Mouse (Mus musculus): ENCODE measurements around the gene Mxra7.
"Not testable (repeated sequence)": the region's sequence is repeated elsewhere in the genome, so short reads cannot be mapped to it uniquely, and the experiment has no call there.

The Mxra7 gene

DNA sequence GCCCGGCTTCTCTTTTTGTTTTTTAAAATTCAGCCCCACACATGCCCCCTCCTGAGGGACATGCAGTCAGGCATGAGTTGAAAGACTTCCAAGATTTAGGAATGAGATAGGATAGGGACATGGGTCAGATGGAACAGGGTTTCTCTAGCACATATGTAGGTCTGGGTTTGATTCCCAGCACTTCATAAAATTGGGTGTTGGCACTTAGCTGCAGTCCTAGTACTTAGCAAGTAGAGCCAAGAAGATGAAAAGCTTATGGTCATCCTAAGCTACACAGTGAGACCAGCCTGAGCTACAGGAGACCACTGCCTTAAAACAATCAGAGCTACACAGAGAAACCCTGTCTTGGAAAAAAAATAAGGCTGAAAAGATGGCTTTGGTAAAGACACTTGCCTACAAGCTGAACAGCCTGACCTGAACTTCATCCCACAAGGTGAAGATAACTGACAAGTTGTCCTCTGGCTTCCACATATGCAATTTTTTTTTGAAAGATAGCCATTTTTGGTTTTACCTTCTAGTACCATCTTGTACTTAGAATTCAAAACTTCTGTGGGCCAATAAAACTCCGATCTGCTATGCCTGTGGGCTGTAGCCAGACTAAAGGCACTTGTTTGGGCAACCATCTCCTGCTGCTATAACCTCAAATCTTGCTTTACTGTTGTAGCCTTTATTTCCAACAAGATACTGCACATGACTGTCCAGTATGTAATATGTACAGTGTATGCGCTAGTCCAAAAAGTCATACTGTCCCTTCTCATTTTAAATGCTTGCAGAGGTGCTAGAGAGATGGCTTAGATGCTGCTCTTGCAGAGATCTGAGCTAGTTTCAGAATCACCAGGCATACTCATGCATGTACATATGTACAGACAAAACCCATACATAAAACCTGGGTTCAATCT is 19.6 kb upstream of the Mxra7 start:
- DNase-seq (ENCODE audit: low read depth, low spot score) = no peak

DNA sequence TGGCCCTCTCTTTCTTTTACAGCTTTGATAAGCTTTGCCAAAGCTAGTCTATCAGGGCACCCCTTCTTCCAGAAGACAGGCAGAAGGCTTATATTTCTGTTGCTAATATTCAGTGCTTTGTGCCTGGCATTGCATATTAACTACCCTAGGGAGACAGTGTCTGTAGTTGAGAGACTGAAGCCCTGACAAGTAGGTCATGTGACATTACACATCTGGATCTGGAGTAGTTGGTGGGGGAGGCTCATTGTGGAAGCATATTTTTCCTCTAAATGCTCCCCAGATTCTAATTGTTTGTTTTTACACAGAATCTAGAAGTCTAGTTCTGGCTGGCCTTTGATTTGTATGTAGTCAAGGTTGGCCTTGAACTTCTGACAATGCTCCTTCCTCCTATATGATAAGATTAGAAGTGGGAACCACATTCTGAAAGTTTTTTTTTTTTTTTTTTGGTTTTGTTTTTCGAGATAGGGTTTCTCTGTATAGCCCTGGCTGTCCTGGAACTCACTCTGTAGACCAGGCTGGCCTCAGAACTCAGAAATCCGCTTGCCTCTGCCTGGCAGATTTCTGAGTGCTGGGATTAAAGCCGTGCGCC is 18.8 kb upstream of the Mxra7 start:
- no peak for DNase-seq (ENCODE audit: low read depth, low spot score)

DNA sequence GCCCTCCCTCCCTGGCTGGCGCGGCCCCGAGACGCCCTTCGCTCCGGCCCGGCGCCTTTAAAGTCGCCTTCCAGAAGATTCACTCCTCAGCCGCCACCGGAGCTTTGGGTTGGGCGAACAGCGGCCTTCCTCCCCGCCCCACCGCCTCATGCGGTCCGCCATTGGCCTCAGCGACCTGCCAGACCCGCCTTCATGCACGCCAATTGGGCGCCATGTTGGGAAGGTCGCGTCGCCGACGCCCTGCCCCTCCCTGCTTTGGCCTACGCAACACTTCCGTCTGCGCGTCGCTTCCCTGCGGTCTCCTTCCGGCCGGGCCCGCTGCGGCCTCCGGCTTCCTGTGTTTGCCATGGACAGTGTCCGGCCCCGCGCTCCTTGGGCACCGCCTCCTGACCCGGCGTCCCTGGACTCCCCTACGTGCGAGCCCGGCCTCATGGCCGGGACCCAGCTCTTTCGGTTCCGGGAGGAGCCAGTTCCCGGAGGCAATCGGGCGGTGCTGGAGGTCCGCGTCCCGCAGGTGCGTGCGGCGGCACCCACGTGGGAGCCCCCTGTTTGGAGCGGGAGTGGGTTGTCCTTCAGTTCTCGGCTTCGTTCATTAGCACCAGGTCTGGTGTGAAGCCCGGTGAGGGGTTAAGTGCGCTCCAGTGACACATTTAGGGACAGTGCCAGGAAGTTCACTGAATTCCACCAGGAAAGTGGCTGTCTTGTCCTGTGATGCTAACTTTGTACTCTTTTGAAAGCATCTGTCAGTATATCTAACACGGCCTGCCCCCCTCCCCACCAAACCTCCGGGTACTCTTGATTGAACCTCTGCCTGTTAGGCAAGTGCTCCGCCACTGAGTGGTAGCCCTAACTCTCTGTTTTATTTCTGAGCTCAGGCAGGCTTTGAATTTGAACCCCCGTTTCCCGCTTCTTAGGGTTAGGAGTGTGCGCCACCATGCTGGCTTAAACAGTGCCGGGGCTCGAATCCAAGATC is 15.7 kb upstream of the Mxra7 start, which contains the start of the genes Mettl23 and Jmjd6:
Gene Mettl23 (plus strand): TSS at position 18 of the 973 bp plus-strand sequence.
Gene Jmjd6 (minus strand): TSS at position 189 of the 973 bp plus-strand sequence.
- DNase-seq (ENCODE audit: low read depth, low spot score) = peak; percentile 97

DNA sequence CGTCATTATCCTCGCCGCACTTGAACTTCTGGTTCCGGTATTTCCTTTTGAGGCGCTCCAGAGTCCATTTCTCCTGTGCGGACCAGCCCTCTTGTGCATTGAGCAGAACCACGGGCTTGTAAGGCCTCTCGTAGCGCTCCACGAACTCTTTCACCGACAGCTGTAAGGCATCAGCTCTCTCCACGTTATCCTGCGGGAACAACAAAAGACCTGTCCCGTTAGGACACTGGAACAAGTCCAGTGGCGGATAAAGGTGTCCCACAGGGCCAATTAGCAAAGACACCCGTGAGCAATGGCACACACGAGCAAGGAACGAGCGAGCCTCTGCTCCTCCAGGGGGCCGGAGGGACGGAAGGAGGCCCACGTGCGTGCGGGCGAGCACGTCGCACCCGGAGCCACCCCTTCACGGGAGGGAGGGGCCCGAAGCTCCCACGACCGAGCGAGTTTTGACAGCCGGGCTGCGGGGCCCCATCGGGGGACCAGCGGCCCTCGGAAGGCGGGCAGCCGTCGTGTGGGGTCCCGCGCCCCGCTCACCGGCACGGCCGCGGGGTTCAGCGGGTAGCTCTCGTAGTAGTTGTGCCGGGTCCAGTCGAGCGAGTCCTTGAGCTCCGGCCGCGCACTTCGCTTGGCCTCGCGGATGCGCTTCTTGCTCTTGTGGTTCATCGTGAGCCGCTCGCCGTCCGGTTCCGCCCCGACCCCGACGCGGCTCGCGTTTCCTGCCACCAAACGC is 14.8 kb upstream of the Mxra7 start:
- DNase-seq (ENCODE audit: low read depth, low spot score) = peak; percentile 61

DNA sequence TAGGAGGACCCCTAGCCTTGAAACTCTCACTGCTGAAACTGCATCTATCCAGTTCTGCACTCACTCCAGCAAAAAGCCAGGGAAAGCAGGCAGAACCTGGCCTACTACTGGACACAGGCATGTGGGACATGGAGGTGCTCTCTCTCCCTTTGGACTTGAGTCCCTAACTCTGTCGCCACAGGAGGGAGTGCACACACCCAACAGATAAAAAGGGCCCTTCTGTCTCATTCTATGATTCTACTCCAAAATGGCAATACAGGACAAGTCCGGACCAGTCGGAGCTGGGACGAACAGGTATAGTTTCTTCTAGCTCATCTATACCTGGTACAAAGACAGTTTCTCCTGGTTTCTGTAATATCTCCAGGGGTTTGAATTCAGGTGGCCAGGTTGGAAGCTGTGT is 12.9 kb upstream of the Mxra7 start:
- DNase-seq (ENCODE audit: low read depth, low spot score) = no peak

DNA sequence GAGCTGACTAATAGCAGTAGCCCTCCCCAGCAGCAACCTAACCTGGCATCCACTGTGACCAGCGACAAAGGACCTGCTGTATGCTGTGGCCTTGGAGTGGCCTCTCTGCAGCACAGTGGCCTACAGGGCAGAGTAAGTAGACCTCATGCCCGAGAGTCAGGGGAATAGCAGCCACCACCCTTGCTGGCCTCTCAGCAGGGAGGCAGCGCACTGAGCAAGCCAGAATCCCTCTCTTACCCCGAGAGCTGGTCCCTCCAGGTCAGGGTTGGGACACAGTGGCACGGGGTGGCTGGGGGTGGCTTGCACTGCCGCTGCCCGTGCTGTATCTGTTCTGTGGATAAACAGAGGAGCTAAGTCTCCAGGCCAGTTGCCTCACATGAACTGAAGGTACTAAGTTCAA is 11.8 kb upstream of the Mxra7 start:
- no peak for DNase-seq (ENCODE audit: low read depth, low spot score)

DNA sequence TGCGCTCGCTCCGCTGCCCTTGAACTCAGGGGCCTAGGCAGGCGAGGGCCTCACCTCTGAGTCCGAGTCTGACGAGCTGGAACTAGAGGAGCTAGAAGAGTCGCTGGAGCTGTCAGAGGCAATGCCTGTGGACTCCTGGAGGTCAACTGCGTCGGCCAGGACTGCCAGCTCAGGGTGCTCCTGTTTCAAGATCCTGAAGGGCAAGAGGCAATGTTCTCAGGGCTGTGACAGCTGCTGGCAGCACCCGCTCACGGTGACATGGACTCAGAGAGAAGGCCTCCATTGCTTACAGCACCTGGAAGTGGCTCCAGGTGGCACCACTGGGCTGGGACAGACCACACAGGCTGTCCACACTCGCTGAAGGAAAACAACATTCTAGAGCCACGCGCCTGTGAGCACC is 11.1 kb upstream of the Mxra7 start:
- DNase-seq (ENCODE audit: low read depth, low spot score) = no peak

DNA sequence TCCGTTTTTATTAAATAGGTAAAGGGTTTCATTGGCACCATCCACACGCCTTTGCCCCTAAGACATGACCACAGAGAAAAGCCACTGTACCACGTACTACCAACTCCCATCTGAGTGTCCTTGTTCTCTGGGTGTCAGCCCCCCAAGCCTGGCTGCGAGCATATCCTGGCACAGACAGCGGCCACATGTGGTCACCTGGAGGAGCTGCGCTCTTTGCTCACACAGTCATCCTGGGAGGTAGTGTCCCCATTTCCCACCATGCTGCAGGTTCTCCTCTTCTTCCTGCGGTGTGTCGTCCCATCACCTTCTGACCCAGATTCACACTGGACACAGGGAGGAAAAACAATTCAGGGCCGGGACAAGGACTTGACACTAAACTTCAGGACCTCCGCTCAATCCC is 9.6 kb upstream of the Mxra7 start:
- DNase-seq (ENCODE audit: low read depth, low spot score) = no peak

DNA sequence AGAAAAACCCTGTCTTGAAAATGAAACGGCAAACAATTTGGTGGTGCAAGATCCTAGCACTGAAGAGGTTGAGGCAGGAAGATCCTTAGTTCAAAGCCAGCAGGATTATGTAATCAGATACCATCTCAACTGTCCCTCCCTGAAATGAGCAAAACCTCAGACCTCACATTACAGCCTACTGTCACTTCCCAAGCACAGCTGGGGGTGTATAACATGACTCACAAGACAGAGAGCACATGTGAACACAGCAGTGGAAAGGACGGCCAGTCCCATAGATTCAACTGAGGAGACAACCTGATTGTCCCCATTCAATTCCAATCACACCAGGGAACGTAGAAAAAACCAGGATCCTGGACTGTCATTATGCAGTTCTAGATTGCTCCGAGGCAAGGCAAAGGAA is 8.4 kb upstream of the Mxra7 start:
- DNase-seq (ENCODE audit: low read depth, low spot score) = peak; percentile 59

DNA sequence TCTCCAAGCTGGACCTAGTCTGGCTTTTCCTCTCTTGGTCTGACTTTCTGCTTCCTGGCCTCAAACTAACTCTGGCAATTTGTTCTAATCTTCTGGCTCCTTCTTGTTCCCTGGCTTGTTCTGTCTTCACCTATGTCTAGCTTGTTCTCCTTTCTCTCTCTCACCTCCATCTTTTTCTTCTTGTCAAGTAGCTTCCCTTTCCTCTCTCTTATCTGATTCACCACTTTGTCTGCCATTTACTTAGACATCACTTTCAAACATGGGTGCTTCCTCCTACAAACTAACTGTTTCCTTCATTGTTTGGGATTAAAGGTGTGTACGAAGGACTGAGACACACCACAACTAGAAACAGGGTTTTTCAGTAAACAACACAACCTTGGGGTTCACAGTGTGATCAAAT is 7.1 kb upstream of the Mxra7 start:
- DNase-seq (ENCODE audit: low read depth, low spot score) = no peak

DNA sequence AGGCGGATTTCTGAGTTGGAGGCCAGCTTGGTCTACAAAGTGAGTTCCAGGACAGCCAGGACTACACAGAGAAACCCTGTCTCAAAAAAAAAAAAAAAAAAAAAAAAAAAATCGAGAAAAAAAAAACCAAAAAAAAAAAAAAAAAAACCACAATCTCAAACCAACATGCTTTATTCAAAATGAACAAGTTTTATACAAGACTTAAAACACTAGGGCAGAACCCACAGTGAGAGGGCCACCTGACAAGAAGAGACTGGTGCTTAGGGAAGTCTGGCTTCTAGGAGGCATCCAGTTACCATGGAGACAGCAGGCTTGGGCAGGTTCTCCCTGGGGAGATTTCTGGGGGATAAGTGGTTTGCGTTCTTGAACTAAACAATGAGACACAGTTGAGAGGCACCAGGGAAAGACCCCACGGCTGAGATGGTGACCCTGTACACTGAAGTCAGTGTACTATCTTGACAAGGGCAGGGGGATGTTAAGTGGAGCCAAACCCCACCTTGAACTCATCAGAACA is 4.4 kb upstream of the Mxra7 start:
- DNase-seq (ENCODE audit: low read depth, low spot score) = no peak

DNA sequence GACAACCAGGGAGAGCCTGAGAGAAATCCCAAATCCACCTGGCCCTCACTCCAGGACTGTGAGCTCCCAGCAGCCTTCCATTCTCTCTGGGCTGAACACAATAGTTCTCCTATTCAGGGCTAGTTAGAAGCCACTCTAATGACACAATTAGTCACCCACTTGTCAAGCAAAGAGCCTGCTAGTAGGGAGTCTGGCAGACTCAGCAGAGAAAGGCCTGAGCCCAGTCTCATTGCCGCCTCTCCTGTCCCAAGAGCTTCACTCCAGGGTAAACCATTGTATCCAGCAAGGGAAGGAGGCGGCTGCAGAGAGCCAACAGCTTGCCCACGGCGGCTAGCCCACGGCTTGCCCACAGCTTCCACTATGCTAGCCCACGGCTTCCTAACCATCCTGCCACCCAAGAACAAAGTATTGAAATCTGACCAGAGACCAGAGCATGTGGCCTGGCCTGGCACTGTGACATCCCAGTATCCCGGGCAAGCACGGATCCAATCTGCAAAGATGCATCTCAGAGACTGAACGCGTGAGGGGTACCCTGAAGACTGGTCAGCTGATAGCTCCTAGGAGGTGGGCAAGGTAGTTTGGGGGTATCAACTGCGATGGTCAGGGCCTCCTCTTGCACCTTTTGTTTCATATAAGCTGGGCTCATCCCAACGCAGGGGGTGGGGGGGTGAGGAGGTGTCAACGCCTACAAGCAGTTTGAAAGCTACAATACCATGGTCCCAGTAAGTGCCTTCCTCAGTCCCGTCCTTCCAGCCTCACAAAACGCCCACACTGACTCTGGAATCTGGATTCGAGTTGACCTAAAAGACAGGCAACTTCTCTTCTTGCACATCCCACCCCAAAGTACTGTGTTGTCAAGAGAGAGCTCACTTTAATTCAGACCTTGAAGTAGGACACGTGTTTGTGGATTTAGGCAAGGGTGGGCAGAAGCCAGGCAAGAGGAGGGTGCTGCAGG is 1.0 kb downstream of the Mxra7 start:
- peak; percentile 45 for DNase-seq (ENCODE audit: low read depth, low spot score)

DNA sequence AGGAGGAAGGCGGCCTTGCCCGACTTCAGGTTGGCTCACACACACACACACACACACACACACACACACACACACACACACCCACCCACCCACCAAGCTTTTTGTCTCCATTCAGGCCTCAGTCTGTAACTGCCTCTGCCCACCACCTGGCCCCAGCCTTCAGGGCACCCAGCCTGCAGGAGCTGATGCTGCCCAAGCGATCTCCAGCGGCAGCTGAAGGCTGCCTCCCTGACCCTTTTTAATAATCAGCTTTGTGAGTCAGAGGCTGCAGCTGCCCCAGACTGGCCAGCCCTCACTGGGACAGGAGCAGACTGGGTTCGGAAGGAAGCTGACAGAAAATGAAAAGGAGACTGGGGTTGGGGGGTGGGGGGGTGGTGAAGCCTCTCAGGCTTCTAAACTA is 2.6 kb downstream of the Mxra7 start:
- DNase-seq (ENCODE audit: low read depth, low spot score) = peak; percentile 66

DNA sequence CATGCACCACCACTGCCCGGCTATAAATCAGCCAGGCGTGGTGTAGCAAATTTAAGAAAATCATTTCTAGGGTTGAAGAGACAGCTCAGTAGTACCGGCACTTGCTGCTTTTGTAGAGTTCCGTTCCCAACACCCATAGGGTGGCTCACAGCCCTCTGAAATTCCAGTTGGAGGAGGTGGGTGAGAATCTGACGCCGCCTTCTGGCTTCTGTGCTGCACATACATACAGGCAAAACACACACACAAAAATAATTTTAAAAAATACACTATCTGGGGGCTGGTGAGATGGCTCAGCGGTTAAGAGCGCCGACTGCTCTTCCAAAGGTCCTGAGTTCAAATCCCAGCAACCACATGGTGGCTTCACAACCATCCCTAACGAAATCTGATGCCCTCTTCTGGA is 4.0 kb downstream of the Mxra7 start:
- DNase-seq (ENCODE audit: low read depth, low spot score) = not testable (repeated sequence)

DNA sequence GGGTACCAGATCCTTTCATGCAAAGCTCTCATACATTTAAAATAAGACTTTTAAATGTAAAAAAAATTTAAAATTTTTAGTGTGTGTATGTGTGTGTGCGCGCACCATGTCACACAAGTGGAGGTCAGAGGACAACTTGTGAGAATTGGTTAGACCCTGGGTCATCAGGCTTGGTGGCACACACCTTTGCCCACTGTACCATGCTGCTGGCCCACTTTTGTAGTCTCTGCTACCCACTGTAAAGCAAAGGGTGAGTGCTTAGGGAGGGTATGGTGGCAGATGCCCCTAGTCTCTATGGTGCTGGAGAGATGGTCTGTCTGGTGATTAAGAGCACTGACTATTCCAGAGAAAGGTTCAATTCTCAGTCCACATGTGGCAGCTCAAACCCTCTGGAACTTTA is 4.6 kb downstream of the Mxra7 start:
- no peak for DNase-seq (ENCODE audit: low read depth, low spot score)

DNA sequence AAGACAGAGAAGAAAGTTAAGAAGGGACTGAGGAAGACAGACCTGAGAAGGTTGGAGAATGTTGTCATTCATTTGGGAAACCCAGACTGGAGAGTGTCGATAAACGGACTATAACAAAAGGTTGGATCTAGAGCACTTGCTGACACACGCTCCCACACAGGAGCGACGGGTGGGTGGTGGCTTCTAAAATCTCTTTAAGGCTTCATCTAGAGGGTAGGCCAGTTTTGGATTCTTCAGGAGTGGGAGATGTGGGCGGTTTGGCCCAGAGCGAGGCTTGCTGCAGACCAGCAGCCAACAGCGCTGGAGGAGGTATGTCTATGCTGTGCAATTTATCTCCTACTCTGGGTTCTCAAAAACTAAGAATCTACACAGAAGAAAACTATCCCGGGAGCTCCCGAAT is 5.2 kb downstream of the Mxra7 start:
- DNase-seq (ENCODE audit: low read depth, low spot score) = no peak

DNA sequence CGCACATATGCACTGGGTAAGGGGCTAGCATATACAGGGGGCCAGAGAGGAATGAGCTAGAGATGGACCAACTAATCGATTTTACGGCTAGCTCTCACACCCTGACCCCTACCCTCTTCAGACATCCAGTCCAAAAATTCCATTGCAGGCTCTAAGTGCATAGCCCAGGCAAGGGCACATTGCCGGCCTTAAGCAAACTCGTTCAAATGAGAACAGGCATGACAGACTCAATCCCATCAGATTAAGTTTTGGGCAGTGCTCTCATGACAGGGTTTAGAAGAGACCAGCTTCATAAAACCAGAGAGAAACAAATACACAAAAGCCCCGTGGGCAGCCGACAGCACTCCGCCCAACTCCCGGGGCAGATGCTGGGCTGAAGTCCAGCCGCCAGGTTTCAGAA is 5.6 kb downstream of the Mxra7 start:
- no peak for DNase-seq (ENCODE audit: low read depth, low spot score)

DNA sequence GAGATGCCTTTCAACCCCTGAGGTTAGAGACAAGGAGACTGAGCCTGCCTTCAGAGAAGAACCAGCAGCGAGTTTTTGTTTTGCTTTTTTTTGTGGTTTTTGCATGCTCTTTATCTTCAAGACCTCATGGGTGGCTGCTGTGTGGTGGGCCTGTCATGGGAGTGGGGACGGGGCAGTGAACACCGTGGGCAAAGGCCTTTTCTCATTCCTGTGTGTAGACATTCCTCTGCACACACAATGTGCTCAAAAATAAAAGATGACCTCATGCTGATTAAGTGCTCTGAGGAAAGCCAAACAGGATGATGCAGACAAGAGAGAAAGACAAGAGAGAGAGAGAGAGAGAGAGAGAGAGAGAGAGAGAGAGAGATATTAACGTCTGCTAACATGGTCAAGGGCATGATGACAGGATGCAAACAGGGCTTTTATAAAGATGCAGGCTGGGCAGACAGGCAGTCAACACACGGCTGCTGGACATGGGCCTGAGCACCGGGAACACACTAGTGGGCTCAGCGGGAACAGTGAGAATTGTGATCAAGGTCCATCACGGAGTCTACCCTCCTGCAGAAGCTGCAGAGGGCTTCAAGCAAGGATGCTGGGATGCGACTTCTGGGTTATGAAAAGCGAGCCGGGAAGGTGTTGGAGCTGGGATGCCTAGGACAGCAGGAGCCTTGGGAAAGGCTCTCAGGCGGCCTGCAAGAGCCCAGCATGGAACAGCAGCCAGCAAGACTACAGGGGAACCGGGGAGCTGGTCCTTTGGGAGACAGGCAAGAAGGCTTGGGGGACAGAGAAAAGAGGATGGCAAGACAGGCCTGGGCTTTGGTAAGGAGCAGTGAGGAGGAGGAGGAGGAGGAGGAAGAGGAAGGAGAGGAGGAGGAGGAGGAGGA is 6.5 kb downstream of the Mxra7 start:
- DNase-seq (ENCODE audit: low read depth, low spot score) = peak; percentile 86

Measured in 3T3-L1 (cell line).